Mouse (Mus musculus) right cerebral cortex, postnatal 10 days (tissue): ENCODE data around the gene Ttbk1.
A peak's percentile ranks its signal among the peaks of the same experiment; 100 is the strongest.

Experiments used
- DNase-seq, 2 experiments: peaks; one replicate each; pipeline ENCODE4 v3.0.0; 2021; ENCODE audit warnings: low spot score in 2 of 2

The Ttbk1 gene

GRCm38 (mm10) chr17:46476601-46477000, 10.9 kb downstream of the Ttbk1 start:
- no peak for DNase-seq

GRCm38 (mm10) chr17:46467830-46468229, 19.6 kb downstream of the Ttbk1 start:
- DNase-seq: no peak

- no peak for DNase-seq
Measured at GRCm38 (mm10) chr17:46462226-46462625, 25.2 kb downstream of the Ttbk1 start.

DNA sequence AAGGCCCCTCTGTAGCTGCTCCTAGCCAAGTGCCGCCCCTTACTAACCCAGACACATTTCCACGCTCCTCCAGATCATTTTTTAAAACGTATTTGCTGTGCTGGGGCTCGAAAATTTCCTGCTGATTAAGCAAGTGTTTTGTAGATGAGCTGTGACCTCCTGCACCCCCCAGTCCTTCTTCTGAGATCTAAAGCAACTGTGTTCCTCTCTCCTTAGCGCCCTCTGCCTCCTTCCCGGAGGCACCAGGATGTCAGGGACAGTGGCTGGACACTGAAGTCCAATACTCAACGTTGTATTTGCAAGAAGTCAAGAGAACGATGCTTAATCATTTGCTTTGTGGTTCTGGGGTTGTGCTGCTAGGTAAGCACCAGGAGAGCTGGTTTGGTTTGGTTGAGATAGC, 26.1 kb downstream of the Ttbk1 start:
- DNase-seq: no peak

DNA sequence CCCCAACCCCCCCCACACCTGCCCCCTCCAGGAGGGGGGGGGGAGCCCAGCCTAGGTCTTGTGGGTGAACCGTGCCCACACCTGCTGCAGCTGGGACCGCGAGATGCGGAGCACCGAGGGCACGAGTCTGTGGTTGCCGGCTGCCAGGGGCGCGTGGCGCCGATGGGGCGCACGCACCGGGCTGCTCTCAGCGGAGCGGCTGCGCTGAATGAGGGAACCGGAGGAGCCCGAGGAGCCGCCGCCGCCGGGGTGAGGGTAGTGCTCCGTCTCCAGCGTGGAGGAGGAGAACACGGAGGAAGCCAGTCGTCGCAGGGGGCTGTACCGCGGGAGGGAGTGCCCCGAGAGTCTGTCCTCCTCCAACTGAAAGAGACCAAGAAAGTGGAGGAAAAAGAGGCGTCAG, 26.8 kb downstream of the Ttbk1 start:
- no peak for DNase-seq

DNA sequence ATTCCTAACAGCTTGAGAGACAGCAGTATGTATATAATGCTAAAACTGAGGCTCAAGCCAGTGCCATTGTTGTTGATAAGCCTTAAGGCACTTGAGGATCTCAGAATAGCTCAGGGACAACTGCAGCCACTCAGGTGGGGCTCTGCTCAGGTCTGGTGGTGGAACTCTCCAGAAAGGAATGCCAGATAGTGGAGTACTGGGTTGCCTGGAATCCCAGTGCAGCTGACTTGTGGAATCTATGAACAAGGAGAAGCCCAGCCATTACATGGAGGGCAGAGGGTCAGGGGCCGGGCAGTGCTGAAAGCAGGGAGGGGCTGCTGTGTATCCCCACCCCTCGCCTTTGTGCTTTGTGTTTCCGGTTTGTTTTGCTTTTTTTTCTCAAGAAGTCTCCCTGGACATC, 29.0 kb downstream of the Ttbk1 start:
- DNase-seq: no peak

- DNase-seq: no peak
Measured at GRCm38 (mm10) chr17:46457791-46458190, 29.7 kb downstream of the Ttbk1 start.

DNA sequence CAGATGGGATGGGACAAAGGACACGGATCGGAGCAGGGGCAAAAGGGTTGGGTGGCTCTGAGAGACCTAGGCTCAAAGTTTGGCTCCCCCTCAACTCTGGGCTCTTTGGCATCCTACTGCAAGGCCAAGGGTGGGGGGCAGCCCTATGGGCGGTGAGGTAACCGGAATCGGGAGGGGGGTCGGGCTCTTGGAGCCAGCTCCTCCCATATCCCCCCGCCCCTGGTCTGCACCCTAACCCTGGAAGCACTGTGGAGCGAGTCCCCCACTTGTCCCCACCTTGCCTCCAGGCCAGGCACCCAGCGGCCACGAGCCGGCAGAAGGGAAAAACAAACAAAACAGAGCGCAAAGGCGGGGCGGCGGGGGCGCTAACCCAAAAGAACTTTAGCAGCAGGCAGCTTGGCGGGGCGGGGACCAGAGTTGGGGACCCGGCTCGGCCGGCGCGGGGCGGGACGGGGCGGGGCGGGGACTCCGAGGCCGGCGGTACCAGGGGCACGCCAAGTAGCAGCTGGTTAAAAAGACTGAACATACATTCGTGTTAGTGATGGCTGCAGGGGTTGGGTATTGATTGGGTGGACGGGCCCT, 32.3 kb downstream of the Ttbk1 start:
- DNase-seq: no peak

GRCm38 (mm10) chr17:46454539-46454938, 32.9 kb downstream of the Ttbk1 start:
- DNase-seq: no peak

DNA sequence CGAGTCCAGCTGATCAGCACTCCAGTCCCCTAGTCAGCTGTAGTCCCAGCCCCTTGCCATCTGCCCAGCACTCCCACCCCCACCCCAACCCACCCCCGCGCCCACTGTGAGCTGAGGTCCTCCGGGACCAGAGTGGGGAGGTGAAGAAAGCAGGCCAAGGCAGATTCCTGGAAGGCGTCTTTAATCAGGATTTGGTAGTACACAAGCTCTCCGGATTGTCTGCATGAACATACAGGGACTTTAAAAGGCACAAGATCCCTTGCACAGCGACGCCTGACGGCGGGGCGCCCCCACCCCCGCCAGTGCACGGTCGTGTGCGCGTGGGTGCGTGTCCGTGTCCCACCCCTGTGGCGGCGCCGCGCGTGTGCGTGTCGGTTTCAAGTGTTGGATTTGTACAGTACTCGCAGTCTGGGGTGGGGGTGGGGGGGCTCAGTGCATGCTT, 33.5 kb downstream of the Ttbk1 start:
- DNase-seq: no peak

- DNase-seq: no peak
Measured at GRCm38 (mm10) chr17:46453302-46453948, 34.0 kb downstream of the Ttbk1 start.

GRCm38 (mm10) chr17:46452683-46453082, 34.8 kb downstream of the Ttbk1 start:
- no peak for DNase-seq

DNA sequence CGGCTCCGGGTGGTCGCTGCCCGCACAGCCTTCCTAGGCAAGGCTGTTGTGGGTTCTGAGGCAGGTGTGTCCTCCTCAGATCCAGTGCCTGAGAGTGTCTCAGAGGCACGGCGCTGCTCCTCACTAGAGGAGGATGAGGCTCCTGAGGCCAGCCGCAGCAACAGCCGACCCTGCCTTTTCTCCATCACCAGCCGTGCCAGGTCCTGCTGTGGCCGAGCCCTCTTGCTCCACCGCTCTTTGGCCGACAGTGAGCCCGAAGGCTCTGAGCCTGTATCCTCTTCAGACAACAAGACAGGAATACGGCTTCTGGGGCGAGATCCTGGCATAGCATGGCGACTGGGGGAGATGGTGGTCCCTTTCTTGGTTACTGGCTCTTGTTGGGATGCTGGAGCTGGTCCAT, 41.2 kb downstream of the Ttbk1 start:
- DNase-seq: no peak

- DNase-seq: no peak
Measured at GRCm38 (mm10) chr17:46444839-46445579, 42.5 kb downstream of the Ttbk1 start.

DNA sequence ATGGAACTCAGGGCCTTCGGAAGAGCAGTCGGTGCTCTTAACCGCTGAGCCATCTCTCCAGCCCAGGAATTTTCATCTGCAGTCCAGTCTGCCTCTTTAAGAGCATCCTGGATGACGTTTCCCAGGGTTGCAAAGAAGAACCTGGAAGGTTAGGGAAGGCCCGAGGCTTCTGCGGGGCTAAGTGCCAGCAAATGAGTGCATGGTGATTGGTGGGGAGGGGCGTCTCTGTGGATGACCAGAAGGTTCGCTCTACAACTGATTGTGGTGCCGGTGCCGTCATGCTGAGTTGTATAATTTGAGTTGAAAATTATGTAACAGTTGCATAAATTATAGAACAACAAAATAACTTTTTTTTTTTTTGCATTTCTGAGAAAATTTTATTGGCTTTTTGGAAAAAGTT, 48.3 kb downstream of the Ttbk1 start:
- DNase-seq: no peak

DNA sequence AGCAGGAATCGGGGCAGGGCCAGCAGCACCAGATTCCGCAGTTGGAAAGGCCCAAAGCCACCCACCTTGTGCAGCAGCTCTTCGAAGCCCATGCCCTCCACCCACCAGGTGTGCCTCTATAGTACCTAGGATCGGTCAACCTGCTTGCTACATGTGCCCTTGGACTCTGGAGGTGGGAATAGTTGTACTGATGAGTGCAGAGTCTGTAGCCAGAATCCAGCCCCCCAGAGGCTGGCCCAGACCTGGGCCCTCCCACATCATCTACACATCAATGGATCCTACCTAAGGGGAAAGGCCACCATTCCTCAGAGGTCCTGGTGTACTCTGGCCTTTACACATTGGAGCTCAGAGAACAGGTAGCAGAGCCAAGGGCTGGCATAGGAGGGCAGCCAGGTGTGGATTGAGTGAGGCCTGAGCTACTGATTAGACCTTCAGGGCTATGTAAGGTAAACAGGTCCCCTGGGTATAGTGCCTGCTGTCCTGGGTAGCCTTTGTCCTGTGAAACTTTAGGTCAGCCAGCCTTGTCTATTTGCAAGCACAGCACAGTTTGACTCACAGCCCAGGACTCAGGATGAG, 49.1 kb downstream of the Ttbk1 start, which contains the start of gene Slc22a7:
Gene Slc22a7, minus strand, starts transcription at position 160 of the 576 bp plus-strand sequence.
- no peak for DNase-seq

DNA sequence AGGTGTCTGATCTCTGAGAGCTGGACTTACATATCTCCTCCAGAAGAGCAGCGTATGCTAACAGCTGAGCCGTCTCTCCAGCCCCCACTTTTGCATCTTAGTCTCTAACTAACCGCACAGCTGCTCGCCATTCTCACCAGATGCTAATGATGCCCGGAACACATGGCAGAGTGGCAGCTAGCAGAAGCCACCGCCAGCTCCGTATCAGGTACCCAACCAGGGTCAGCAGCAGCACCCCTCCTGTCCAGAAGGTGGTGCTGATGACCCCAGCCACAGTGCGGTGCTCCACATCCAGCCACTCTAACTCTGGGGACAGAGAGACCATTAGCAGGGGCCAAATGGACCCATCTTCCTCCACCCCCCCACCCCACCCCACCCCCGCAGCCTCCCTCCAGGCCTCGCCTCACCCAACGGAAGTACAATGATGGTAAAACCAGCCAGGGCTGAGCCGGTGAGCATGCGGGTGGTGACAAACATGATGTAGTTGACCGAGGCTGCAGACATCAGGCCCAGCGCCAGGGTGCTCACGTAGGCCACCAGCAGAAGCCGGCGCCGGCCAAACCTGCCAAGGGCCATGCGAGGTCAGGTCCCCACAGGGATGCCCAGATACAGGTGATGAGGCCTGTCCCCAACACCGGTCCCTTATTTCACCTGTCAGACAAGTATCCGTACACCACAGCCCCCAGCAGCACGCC, 50.7 kb downstream of the Ttbk1 start:
- peak in 1 of 2 experiments; percentile 58 for DNase-seq

DNA sequence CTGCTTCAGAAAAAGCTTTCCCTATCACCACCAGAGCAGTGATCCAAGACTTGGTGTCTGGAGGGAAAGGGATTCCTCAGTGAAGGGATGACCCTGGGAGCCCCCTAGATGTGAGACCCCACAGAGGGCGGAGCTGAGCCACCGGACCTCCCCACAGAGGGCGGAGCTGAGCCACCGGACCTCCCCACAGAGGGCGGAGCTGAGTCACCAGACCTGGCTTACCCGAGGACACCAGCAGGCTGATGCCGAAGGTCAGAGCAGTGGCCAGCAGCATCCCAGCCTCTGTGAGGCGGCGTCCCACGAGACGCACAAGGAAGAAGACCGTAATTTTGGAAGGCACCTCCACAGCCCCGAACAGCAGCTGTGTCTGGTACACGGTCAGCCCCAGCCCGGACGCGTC, 53.8 kb downstream of the Ttbk1 start:
- DNase-seq: peak in 1 of 2 experiments; percentile 35

DNA sequence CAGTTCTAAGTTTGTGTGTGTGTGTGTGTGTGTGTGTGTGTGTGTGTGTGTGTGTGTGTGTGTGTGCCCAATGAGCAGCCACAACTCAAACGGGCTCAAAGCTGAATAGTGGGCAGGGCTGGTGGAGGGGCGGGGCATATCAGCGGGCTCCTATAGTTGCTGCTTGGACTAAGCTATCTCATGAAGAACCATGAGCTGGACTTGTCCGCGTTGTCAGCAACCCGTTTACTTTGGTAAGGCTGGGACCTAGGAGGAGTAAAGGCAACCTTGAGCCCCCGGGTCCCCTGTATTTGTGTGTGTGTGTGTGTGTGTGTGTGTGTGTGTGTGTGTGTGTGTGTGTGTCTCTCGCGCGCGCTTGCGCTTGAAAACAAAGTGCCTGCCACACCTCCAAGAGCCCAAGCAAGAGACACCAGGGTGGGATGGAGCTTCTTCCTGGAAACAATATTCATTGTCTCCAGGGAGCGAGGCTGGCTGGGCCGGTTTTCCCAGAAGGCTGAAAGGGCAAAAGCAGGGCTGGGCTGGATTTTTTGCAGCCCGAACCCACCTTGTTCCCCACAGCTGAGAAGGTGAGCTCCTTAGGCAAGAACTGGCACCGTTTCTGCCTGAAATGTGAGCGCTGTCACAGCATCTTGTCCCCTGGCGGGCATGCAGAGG, 58.6 kb downstream of the Ttbk1 start, which contains the start of gene Crip3:
Gene Crip3, plus strand, starts transcription at position 166 of the 654 bp plus-strand sequence.
- DNase-seq: no peak

DNA sequence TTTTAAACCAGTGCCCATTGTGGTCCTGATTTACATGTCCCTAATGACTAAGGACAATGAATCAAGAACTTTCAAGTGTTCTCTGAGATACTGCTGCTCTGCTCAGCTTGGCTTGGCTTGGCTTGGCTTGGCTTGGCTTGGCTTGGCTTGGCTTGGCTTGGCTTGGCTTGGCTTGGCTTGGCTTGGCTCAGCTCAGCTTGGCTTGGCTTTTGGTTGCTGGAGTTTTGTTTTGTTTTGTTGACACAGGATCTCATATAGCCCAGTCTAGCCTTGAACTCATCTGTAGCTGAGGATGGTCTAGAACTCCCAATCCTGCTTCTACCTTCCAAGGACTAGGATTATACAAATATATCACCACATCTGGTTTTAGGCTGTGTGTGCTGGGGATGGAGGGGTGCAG, 61.0 kb downstream of the Ttbk1 start:
- DNase-seq: no peak

- peak in 1 of 2 experiments; percentile 19 for DNase-seq
Measured at GRCm38 (mm10) chr17:46419717-46420116, 67.8 kb downstream of the Ttbk1 start.
